Mouse (Mus musculus) spleen, adult 2 months (tissue): Measurements from ENCODE around the gene Gm9903.

Experiments
- CTCF ChIP-seq: fragments of 200-500 bp; IDR thresholded peaks from 2 replicates; pipeline ENCODE4 v1.5.1; 2011; ENCODE audit warnings: mild to moderate bottlenecking, inconsistent platforms; ENCODE audit not compliant: insufficient read depth, insufficient read length, insufficient replicate concordance; ENCODE audit errors: extremely low read depth
- POLR2A ChIP-seq: fragments of 200-500 bp; IDR thresholded peaks from 2 replicates; pipeline ENCODE4 v1.6.1; 2011; ENCODE audit warnings: low read depth, low read length, inconsistent platforms

- no peak for TF ChIP-seq POLR2A
- no peak for TF ChIP-seq CTCF
Observed at GRCm38 (mm10) chr5:33611795-33612194, 17.9 kb upstream of the Gm9903 start.
